Mouse (Mus musculus) MEL (cell line): ENCODE measurements around the gene Myt1l.

Experiments
- CHD1 ChIP-seq: IDR thresholded peaks from 2 replicates; pipeline ENCODE4 v1.6.1; 2012; ENCODE audit warnings: low read depth, mild to moderate bottlenecking, inconsistent platforms, low read length, improper control_type of control experiment
- CTCF ChIP-seq, 3 experiments: IDR thresholded peaks in 2 of 3; conservative IDR thresholded peaks in 1 of 3; 2 replicates each; pipeline ENCODE4 v1.5.1; 2011 to 2012; ENCODE audit warnings: low read length in 3 of 3, low read depth in 2 of 3, mild to moderate bottlenecking in 2 of 3, improper control_type of control experiment in 1 of 3, inconsistent platforms in 1 of 3, mixed read lengths in 1 of 3, moderate library complexity in 1 of 3; ENCODE audit not compliant: control insufficient read depth in 1 of 3, insufficient read depth in 1 of 3, poor library complexity in 1 of 3, severe bottlenecking in 1 of 3
- E2F4 ChIP-seq: IDR thresholded peaks from 2 replicates; pipeline ENCODE4 v1.6.1; 2011; ENCODE audit warnings: low read depth, low read length, improper control_type of control experiment, borderline replicate concordance
- GATA1 ChIP-seq: IDR thresholded peaks from 2 replicates; pipeline ENCODE4 v1.6.1; 2011; ENCODE audit warnings: low read depth, low read length, improper control_type of control experiment
- HCFC1 ChIP-seq: IDR thresholded peaks from 2 replicates; pipeline ENCODE4 v1.6.1; 2012; ENCODE audit warnings: low read depth, mild to moderate bottlenecking, inconsistent platforms, low read length, improper control_type of control experiment, moderate library complexity
- MAFK ChIP-seq: IDR thresholded peaks from 2 replicates; pipeline ENCODE4 v1.6.1; 2011; ENCODE audit warnings: low read depth, mild to moderate bottlenecking, low read length, improper control_type of control experiment, borderline replicate concordance
- MAX ChIP-seq: IDR thresholded peaks from 2 replicates; pipeline ENCODE4 v1.6.1; 2011; ENCODE audit warnings: low read length, improper control_type of control experiment
- MEF2A ChIP-seq: IDR thresholded peaks from 2 replicates; pipeline ENCODE4 v1.6.1; 2014; ENCODE audit warnings: low read depth, mild to moderate bottlenecking, inconsistent platforms, low read length, improper control_type of control experiment; ENCODE audit not compliant: poor library complexity, insufficient replicate concordance, severe bottlenecking; ENCODE audit errors: extremely low read depth
- NRF1 ChIP-seq: IDR thresholded peaks from 2 replicates; pipeline ENCODE4 v1.6.1; 2014; ENCODE audit warnings: low read depth, mild to moderate bottlenecking, inconsistent platforms, low read length, improper control_type of control experiment, moderate library complexity; ENCODE audit not compliant: poor library complexity, insufficient read depth, severe bottlenecking
- POLR2A ChIP-seq, 2 experiments: IDR thresholded peaks; 2 replicates each; pipeline ENCODE4 v1.6.1; 2011 to 2012; ENCODE audit warnings: low read length in 2 of 2, mild to moderate bottlenecking in 2 of 2, control low read depth in 1 of 2, improper control_type of control experiment in 1 of 2, low read depth in 1 of 2, moderate library complexity in 1 of 2; ENCODE audit not compliant: control insufficient read depth in 1 of 2, insufficient read depth in 1 of 2, poor library complexity in 1 of 2
- TBP ChIP-seq: IDR thresholded peaks from 2 replicates; pipeline ENCODE4 v1.8.0; 2011; ENCODE audit warnings: low read depth, low read length, improper control_type of control experiment
- USF2 ChIP-seq, 2 experiments: IDR thresholded peaks; 2 replicates each; pipeline ENCODE4 v1.6.1; 2011 to 2012; ENCODE audit warnings: improper control_type of control experiment in 2 of 2, low read length in 2 of 2, borderline replicate concordance in 1 of 2, inconsistent platforms in 1 of 2, low read depth in 1 of 2, mild to moderate bottlenecking in 1 of 2; ENCODE audit not compliant: insufficient read depth in 1 of 2
- ZNF384 ChIP-seq: IDR thresholded peaks from 2 replicates; pipeline ENCODE4 v1.6.1; 2012; ENCODE audit warnings: low read depth, mild to moderate bottlenecking, inconsistent platforms, low read length, improper control_type of control experiment

DNA sequence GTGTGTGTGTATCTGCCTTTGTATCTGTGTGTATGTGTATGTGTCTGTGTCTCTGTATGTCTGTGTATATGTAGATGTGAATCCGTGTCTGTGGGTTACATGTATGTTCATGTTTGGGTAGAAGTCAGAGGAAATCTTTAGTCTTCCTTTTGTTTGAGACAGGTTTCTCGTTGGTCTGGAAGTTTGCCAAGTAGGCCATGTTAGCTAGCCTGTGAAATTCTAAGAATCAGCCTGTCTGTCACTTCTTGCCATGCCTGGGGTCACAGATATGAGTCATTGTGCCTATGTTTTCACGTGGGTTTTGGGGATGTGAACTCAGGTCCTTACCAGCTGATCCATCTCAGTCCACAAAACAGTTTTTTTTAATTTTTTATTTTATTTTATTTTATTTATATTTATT lies 128.9 kb downstream of the Myt1l start:
- TF ChIP-seq ZNF384 (no peak), CTCF (IDR thresholded peaks at IDR 0.05 in 2 of 3, conservative IDR thresholded peaks at IDR 0.05 in 1 of 3; ENCODE audit: control insufficient read depth in 1 of 3, insufficient read depth in 1 of 3, low read depth in 2 of 3, low read length in 3 of 3, poor library complexity in 1 of 3, severe bottlenecking in 1 of 3) (no peak), MAFK (no peak), POLR2A (IDR thresholded peaks at IDR 0.05; ENCODE audit: control insufficient read depth in 1 of 2, insufficient read depth in 1 of 2, low read depth in 1 of 2, low read length in 2 of 2, poor library complexity in 1 of 2) (no peak), USF2 (IDR thresholded peaks at IDR 0.05; ENCODE audit: borderline replicate concordance in 1 of 2, insufficient read depth in 1 of 2, low read depth in 1 of 2, low read length in 2 of 2) (no peak), MAX (no peak), HCFC1 (no peak), E2F4 (no peak), GATA1 (no peak), TBP (no peak), NRF1 (no peak), CHD1 (no peak), MEF2A (no peak)
